Mouse (Mus musculus) limb, embryonic 11.5 days (tissue): ENCODE data around the gene Eif4a1. TPM values are rescaled to one million over a fixed set of nuclear protein-coding genes. Genes with fewer than 3 reads are reported as not detected.

Experiments
- ATAC-seq: fragments of 200-750 bp; cut with Nextera tagmentation; 2 replicates; pipeline ENCODE4 v1.8.0; 2017; ENCODE audit warnings: low read depth; ENCODE audit not compliant: insufficient number of reproducible peaks, low FRiP score, low TSS enrichment
- DNase-seq: peaks from one replicate; pipeline ENCODE4 v3.0.0-alpha.2; 2015; ENCODE audit warnings: low spot score
- H3K27ac ChIP-seq: fragments of 300-500 bp; sonication (generic); replicated peaks from 2 replicates; pipeline ENCODE4 v1.5.1; 2014; ENCODE audit warnings: low read depth, mild to moderate bottlenecking, low read length
- H3K27me3 ChIP-seq: fragments of 300-500 bp; sonication (generic); 2 replicates; pipeline ENCODE4 v1.6.1; 2014; ENCODE audit warnings: mild to moderate bottlenecking, low read length, mixed read lengths; ENCODE audit not compliant: control insufficient read depth, insufficient read depth
- H3K36me3 ChIP-seq: fragments of 300-500 bp; sonication (generic); 2 replicates; pipeline ENCODE4 v1.6.1; 2014; ENCODE audit warnings: mild to moderate bottlenecking, low read length, moderate library complexity, mixed read lengths; ENCODE audit not compliant: control insufficient read depth, insufficient read depth
- H3K4me1 ChIP-seq: fragments of 300-500 bp; sonication (generic); 2 replicates; pipeline ENCODE4 v1.6.1; 2014; ENCODE audit warnings: low read length, mixed read lengths; ENCODE audit not compliant: control insufficient read depth, insufficient read depth
- H3K4me2 ChIP-seq: fragments of 300-500 bp; sonication (generic); 2 replicates; pipeline ENCODE4 v1.6.1; 2014; ENCODE audit warnings: low read depth, mild to moderate bottlenecking, moderate library complexity; ENCODE audit not compliant: severe bottlenecking
- H3K4me3 ChIP-seq: fragments of 300-500 bp; sonication (generic); 2 replicates; pipeline ENCODE4 v1.5.1; 2014; ENCODE audit warnings: low read depth, low read length
- H3K9ac ChIP-seq: fragments of 300-500 bp; sonication (generic); 2 replicates; pipeline ENCODE4 v1.6.1; 2014; ENCODE audit warnings: mild to moderate bottlenecking, low read length
- H3K9me3 ChIP-seq: fragments of 300-500 bp; sonication (generic); 2 replicates; pipeline ENCODE4 v1.6.1; 2016; ENCODE audit warnings: low read length; ENCODE audit not compliant: control insufficient read depth
- WGBS: fragments of 180-500 bp; shearing (Covaris S2); extraction: QIAGEN DNeasy Blood & Tissue Kit; methylation state at CpG from one replicate; pipeline ENCODE4 v1.1.7; 2014; 5-methylcytosine and 5-hydroxymethylcytosine counted together
- polyA plus RNA-seq: library from polyadenylated mRNA; unstranded; fragments of >200 nt; fragmentation: Nextera tagmentation; extraction: Ambion mirVana; gene quantifications from 2 replicates; pipeline ENCODE4 v1.2.1, GENCODE M21; 2014

Eif4a1 gene
- polyA plus RNA-seq, 1 experiment from 2014 or later: 892 TPM

DNA sequence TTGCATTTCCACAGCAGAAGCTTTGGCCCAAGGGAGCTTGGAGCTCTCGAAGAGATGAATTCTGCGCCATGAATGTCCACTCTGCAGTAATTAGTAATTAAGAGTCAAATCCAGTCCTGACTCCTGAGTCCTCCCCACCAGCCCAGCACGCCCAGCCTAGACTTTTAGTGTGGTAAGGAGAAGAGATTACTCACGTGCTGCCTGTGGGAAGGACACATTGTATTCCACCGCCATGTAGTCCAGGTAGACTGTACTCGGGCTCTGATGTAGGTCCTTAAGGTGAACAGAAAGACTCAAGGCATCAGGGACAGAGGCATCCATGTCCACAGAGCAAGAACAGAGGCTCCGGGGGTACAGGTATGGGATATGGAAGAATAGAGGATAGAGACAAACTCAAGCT, 7.4 kb downstream of the Eif4a1 start:
- peaks cover 33% of the 10 kb centered on the region for H3K36me3 ChIP-seq
- H3K27ac ChIP-seq: no peak overlapping the region
- WGBS: 93% methylated on average over 7 of the region's 7 CpGs
- H3K9me3 ChIP-seq: no peaks in the 10 kb centered on the region
- no peak for ATAC-seq
- H3K27me3 ChIP-seq: no peaks in the 10 kb centered on the region
- no peak overlapping the region for H3K4me3 ChIP-seq
- no peak for DNase-seq
- H3K4me1 ChIP-seq: peaks cover 5% of the 10 kb centered on the region
- no peak overlapping the region; the same call in 1 of the 2 replicates for H3K9ac ChIP-seq
- H3K4me2 ChIP-seq: no peak overlapping the region

DNA sequence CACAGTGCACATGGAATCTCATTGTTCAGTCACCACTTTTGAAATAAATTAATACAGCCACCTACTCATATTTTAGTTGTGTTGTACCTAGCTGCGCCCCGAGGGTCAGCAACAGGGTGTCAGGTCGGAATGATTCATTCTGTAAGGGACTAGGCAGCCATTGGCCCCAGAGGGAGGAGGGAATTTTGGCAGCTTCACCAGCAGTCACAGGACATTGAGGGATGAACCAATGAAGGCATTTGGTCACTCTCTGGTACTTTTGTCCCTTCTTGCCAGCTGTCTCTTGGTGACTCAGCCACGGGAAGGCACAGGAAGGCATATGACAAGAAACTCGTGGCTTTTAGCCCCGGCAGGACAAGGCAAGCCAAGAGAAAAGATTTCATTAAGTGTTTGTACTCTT, 8.4 kb downstream of the Eif4a1 start:
- Histone ChIP-seq H3K9me3 (no peaks in the 10 kb centered on the region), H3K4me3 (no peak overlapping the region), H3K4me2 (no peak overlapping the region), H3K36me3 (peaks cover 24% of the 10 kb centered on the region), H3K27me3 (no peaks in the 10 kb centered on the region), H3K27ac (no peak overlapping the region; the same call in 1 of the 2 replicates), H3K9ac (no peak overlapping the region), H3K4me1 (peaks cover 3% of the 10 kb centered on the region; the same call in 1 of the 2 replicates)
- ATAC-seq (no peak), DNase-seq (no peak)
- 87% methylated on average over 6 of the region's 6 CpGs for WGBS

DNA sequence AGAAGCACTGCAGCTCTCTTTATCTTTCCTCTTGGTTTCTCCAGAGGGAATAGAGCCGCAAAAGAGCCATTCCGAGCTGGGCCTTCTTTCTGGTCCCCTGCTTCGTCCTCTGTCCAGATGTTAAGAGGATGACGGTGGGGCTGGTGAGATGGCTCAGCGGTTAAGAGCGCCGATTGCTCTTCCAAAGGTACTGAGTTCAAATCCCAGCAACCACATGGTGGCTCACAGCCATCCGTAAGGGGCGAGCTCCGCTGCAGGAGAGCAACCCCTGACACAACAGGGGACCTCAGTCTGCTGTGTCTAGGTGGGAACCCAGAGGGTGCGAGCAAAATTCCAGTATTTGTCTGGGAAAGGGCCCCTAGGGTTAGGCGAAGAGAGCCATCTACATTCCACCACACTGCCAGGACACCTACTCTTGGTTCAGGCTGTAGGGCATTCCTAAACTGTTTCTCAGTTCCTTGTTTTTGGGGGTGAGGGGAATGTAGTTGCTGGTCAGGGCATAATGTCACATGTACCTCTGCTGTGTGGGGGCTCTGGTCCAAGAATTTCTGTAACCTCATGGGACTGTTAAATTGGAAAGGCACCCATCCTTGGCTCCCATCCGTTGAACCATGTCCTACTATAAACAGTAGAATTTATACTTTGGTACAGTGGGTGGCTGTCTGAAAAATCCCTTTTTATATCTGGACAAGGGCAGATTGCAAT, 9.1 kb downstream of the Eif4a1 start:
- peaks cover 21% of the 10 kb centered on the region; the same call in 1 of the 2 replicates for H3K36me3 ChIP-seq
- peak overlapping the region; percentile 50 for H3K4me2 ChIP-seq
- peak overlapping the region; percentile 48 for H3K4me3 ChIP-seq
- peak overlapping the region; percentile 93 for H3K27ac ChIP-seq
- H3K27me3 ChIP-seq: no peaks in the 10 kb centered on the region
- H3K9me3 ChIP-seq: no peaks in the 10 kb centered on the region
- no peak for DNase-seq
- 0 out of 2 replicates have a peak, but pooled peaks have one; percentile 5 for ATAC-seq
- peak overlapping the region; percentile 64 for H3K9ac ChIP-seq
- H3K4me1 ChIP-seq: peaks cover 3% of the 10 kb centered on the region; the same call in 1 of the 2 replicates
- 64% methylated on average over 13 of the region's 13 CpGs for WGBS

DNA sequence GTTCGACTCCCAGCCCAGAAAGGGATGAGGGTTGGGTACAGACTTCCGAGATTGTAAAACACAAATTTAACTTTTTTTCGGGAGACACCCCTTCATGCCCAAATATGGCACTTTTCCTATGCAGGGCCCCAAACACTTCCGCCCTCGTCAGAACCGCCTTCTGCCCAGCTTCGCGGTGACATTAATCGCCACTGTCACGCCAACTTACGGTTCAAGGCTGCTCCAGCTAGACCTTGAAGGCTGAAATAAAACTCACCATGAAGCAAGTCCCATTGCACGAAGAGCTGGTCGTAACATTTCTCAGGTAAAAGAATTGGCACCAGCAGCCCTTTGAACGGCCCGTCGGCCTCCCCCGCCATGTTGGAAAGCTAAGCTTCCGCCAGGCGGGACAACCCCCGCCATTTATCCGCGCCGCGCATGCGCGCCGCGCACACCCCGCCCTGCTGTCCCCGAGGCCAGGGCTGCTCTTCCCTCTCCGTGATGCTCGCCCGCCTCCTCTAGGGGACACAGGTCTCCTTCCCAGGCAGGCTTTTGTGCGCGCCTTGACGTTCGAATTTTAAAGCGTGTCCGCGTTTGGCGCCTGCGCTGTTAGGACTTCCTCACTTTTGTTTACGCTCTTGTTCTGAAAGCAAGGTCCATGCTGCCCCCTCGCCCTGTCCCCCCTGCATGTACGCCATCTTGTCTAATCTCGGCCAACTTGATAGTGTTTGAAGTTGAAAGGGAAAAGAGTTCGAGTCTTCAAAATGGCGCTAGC, 9.8 kb downstream of the Eif4a1 start, which contains the start of gene Mpdu1:
Gene Mpdu1, minus strand, starts transcription at position 430 of the 754 bp plus-strand sequence.
- Histone ChIP-seq H3K27me3 (no peaks in the 10 kb centered on the region), H3K4me1 (peaks cover 3% of the 10 kb centered on the region; the same call in 1 of the 2 replicates), H3K27ac (peak within 1 kb of the TSS; percentile 93), H3K4me2 (peak within 1 kb of the TSS; percentile 50), H3K4me3 (peak within 1 kb of the TSS; percentile 48), H3K36me3 (peaks cover 19% of the 10 kb centered on the region), H3K9ac (peak within 1 kb of the TSS; percentile 64), H3K9me3 (no peaks in the 10 kb centered on the region)
- ATAC-seq: peak; percentile 89
- WGBS: under 1% methylated on average over 48 of the region's 48 CpGs
- DNase-seq: peak; percentile 94

DNA sequence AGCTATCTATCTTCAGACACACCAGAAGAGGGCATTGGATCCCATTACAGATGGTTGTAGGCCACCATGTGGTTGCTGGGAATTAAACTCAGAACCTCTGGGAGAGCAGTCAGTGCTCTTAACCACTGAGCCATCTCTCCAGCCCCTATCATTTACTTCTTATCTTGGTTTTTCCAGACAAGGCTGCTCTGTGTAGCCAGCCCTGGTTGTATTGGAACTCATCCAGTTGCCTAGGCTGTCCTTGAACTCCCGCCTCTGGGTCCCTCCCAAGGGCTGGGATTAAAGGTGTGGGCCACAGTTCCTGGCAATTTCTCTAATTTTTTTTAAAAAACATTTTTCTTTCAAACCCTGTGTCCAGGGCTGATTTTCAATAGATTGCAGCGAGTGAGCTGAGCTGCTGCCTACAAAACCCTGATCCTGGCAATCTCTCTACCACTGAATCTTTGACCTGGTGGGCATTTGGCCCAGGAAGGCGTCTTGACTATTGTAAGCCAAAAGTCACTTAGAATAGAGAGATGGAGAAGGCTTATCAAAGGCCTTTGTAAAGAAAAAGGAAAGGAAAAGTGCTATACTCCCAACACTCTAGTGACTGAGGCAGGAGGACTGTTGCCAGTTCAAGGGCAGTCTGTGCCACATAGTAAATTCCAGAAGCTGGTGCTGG, 10.9 kb downstream of the Eif4a1 start:
- DNase-seq (no peak), ATAC-seq (no peak)
- H3K4me2 ChIP-seq: peak overlapping the region; percentile 50
- no peak overlapping the region for H3K9ac ChIP-seq
- H3K36me3 ChIP-seq: peaks cover 23% of the 10 kb centered on the region
- peaks cover 9% of the 10 kb centered on the region; the same call in 1 of the 2 replicates for H3K4me1 ChIP-seq
- no peaks in the 10 kb centered on the region for H3K9me3 ChIP-seq
- H3K27me3 ChIP-seq: no peaks in the 10 kb centered on the region
- H3K4me3 ChIP-seq: peak overlapping the region; percentile 48
- 88% methylated on average over 3 of the region's 3 CpGs for WGBS
- H3K27ac ChIP-seq: peak overlapping the region; percentile 93; the same call in 1 of the 2 replicates

DNA sequence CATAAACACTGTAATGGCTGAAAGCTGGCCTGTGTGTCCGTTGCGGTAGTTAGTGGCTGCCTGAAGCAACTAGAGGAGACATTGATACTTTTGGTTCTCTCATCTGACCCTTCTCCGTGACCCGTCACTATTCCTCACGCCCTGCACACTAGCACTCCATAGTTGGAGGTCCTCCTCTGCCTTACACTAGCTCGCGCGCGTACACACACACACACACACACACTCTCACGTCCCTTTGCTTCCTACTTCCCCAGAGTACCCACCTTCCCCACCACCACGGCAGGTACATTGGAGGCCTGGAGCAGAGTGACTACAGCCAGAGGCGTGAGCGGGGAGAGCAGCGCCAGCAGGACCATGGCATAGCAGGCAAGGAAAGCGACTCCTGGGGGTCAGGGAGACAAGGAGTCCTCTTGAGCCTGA, 14.8 kb downstream of the Eif4a1 start:
- DNase-seq: no peak
- no peaks in the 10 kb centered on the region for H3K9me3 ChIP-seq
- H3K9ac ChIP-seq: no peak overlapping the region
- 85% methylated on average over 15 of the region's 15 CpGs for WGBS
- H3K36me3 ChIP-seq: peaks cover 27% of the 10 kb centered on the region
- H3K4me3 ChIP-seq: peak overlapping the region; percentile 1; the same call in 1 of the 2 replicates
- ATAC-seq: no peak
- H3K4me2 ChIP-seq: no peak overlapping the region
- no peaks in the 10 kb centered on the region for H3K27me3 ChIP-seq
- no peak overlapping the region for H3K27ac ChIP-seq
- H3K4me1 ChIP-seq: peaks cover 19% of the 10 kb centered on the region

DNA sequence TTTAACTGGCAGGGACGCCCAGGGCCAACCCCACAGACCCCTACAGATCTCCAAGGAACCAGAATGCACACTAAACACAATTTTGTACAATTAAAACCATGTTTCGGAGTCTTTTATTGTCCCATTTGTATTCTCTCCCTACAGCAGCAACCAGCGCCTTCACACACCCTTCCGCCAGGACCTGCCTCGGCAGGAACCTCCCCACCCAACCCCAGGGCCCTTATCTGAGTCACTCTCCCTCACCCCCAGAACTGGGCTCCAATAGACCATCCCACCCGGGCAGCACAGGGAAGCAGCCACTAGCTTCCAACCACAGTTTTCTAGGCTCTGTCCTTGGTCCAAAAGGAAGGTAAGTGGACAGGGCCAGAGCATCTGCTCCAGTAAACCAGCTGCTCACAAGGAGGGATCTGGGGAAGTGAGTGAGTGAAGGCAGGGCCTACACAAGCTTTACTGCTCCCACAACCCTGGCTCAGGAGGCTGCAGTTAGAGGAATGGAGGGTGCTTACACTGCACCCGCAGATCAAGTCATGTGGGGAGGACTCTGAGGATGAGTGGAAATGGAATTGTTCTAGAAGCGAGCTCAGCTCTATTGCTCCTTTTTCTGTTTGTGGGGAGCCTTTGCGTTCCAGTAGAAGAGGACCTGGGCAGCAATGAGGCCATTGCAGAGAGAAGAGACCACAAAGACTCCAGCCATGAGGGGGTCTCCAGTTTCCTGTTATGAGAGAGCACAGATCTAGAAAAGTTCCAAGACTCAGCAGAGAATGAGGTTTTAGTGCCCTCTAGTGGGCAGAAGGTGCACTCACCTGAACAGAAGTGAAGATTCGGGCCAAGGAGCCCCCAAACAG, 15.4 kb downstream of the Eif4a1 start:
- no peak overlapping the region for H3K4me2 ChIP-seq
- WGBS: 76% methylated on average over 10 of the region's 10 CpGs
- H3K27ac ChIP-seq: no peak overlapping the region
- H3K9me3 ChIP-seq: no peaks in the 10 kb centered on the region
- H3K9ac ChIP-seq: no peak overlapping the region
- no peak for ATAC-seq
- DNase-seq: peak; percentile 78
- no peaks in the 10 kb centered on the region for H3K27me3 ChIP-seq
- no peak overlapping the region; the same call in 1 of the 2 replicates for H3K4me3 ChIP-seq
- peaks cover 19% of the 10 kb centered on the region for H3K4me1 ChIP-seq
- H3K36me3 ChIP-seq: peaks cover 32% of the 10 kb centered on the region
